Mouse (Mus musculus) CH12.LX (cell line): Measurements from ENCODE around the gene Emc9. TPM values are rescaled to one million over a fixed set of nuclear protein-coding genes. Genes with fewer than 3 reads are reported as not detected.
A peak's percentile ranks its signal among the peaks of the same experiment; 100 is the strongest.

Experiments used
- DNase-seq: peaks from one replicate; pipeline ENCODE4 v3.0.0-alpha.2; 2013; ENCODE audit errors: extremely low read depth
- H3K27ac ChIP-seq: 2 replicates; pipeline ENCODE4 v1.5.1; 2012; ENCODE audit warnings: low read depth, mild to moderate bottlenecking, control low read depth, moderate library complexity; ENCODE audit not compliant: insufficient read depth
- H3K27me3 ChIP-seq: replicated peaks from 2 replicates; pipeline ENCODE3; 2012; ENCODE audit warnings: inconsistent platforms
- H3K36me3 ChIP-seq, 2 experiments: replicated peaks in 1 of 2; 2 replicates each; pipeline versions ENCODE3 to v1.6.1; 2012; ENCODE audit warnings: inconsistent platforms in 1 of 2, low read length in 1 of 2, mild to moderate bottlenecking in 1 of 2, mixed read lengths in 1 of 2, moderate library complexity in 1 of 2; ENCODE audit not compliant: control insufficient read depth in 1 of 2, insufficient read depth in 1 of 2
- H3K4me1 ChIP-seq, 2 experiments: 2 replicates each; pipeline ENCODE4 v1.6.1; 2012; ENCODE audit warnings: inconsistent platforms in 1 of 2, moderate library complexity in 1 of 2; ENCODE audit not compliant: insufficient read depth in 2 of 2, control insufficient read depth in 1 of 2
- H3K4me2 ChIP-seq: 2 replicates; pipeline ENCODE4 v1.6.1; 2012; ENCODE audit warnings: low read depth, mild to moderate bottlenecking, control low read depth; ENCODE audit not compliant: poor library complexity, insufficient read depth, severe bottlenecking
- H3K4me3 ChIP-seq, 3 experiments: fragments of 150-350 bp in 1 of 3; sonication (generic) in 1 of 3; replicated peaks in 1 of 3; 2 replicates each; pipeline versions ENCODE3 to v1.5.1; 2011 to 2012; ENCODE audit warnings: low read depth in 2 of 3, low read length in 2 of 3, mild to moderate bottlenecking in 2 of 3, moderate library complexity in 2 of 3, control low read depth in 1 of 3, improper control_type of control experiment in 1 of 3, inconsistent platforms in 1 of 3, mixed read lengths in 1 of 3; ENCODE audit not compliant: poor library complexity in 1 of 3
- H3K79me2 ChIP-seq: replicated peaks from 2 replicates; pipeline ENCODE4 v1.6.1; 2012; ENCODE audit warnings: mild to moderate bottlenecking, moderate library complexity; ENCODE audit not compliant: control insufficient read depth, poor library complexity, insufficient read depth, severe bottlenecking; ENCODE audit errors: extremely low read depth
- H3K9ac ChIP-seq: 2 replicates; pipeline ENCODE4 v1.6.1; 2012; ENCODE audit warnings: low read depth, mild to moderate bottlenecking, control low read depth, moderate library complexity; ENCODE audit not compliant: insufficient read depth
- H3K9me3 ChIP-seq: replicated peaks from 2 replicates; pipeline ENCODE3; 2012; ENCODE audit warnings: low read length, inconsistent platforms, mixed read lengths
- CHD1 ChIP-seq: IDR thresholded peaks from 2 replicates; pipeline ENCODE4 v1.6.1; 2012; ENCODE audit warnings: low read depth, low read length, improper control_type of control experiment, inconsistent platforms
- CHD2 ChIP-seq: IDR thresholded peaks from 2 replicates; pipeline ENCODE4 v1.6.1; 2011; ENCODE audit warnings: low read length, improper control_type of control experiment
- CTCF ChIP-seq, 2 experiments: IDR thresholded peaks in 1 of 2; conservative IDR thresholded peaks in 1 of 2; 2 replicates each; pipeline ENCODE4 v1.5.1; 2011 to 2012; ENCODE audit warnings: low read depth in 2 of 2, low read length in 2 of 2, improper control_type of control experiment in 1 of 2, inconsistent platforms in 1 of 2, mild to moderate bottlenecking in 1 of 2, moderate library complexity in 1 of 2
- ELF1 ChIP-seq: IDR thresholded peaks from 2 replicates; pipeline ENCODE4 v1.6.1; 2014; ENCODE audit warnings: low read depth, mild to moderate bottlenecking, inconsistent platforms, low read length, improper control_type of control experiment
- ETS1 ChIP-seq: conservative IDR thresholded peaks from 2 replicates; pipeline ENCODE4 v1.6.1; 2012; ENCODE audit warnings: low read depth, mild to moderate bottlenecking, inconsistent platforms, low read length, improper control_type of control experiment, moderate library complexity
- HCFC1 ChIP-seq: IDR thresholded peaks from 2 replicates; pipeline ENCODE4 v1.6.1; 2012; ENCODE audit warnings: low read depth, mild to moderate bottlenecking, inconsistent platforms, low read length, improper control_type of control experiment
- IRF4 ChIP-seq: IDR thresholded peaks from 2 replicates; pipeline ENCODE4 v1.6.1; 2014; ENCODE audit warnings: low read depth, mild to moderate bottlenecking, inconsistent platforms, low read length, improper control_type of control experiment
- JUND ChIP-seq: conservative IDR thresholded peaks from 2 replicates; pipeline ENCODE4 v1.6.1; 2011; ENCODE audit warnings: low read depth, low read length, improper control_type of control experiment
- KAT2A ChIP-seq: IDR thresholded peaks from 2 replicates; pipeline ENCODE4 v1.6.1; 2012; ENCODE audit warnings: low read length, improper control_type of control experiment, inconsistent platforms; ENCODE audit not compliant: insufficient replicate concordance
- MAX ChIP-seq: IDR thresholded peaks from 2 replicates; pipeline ENCODE4 v1.6.1; 2011; ENCODE audit warnings: low read length, improper control_type of control experiment
- MYC ChIP-seq: IDR thresholded peaks from 2 replicates; pipeline ENCODE4 v1.6.1; 2011; ENCODE audit warnings: low read depth, mild to moderate bottlenecking, improper control_type of control experiment, low read length
- NELFE ChIP-seq: IDR thresholded peaks from 2 replicates; pipeline ENCODE4 v1.6.1; 2011; ENCODE audit warnings: low read depth, low read length, improper control_type of control experiment
- NRF1 ChIP-seq: IDR thresholded peaks from 2 replicates; pipeline ENCODE4 v1.6.1; 2014; ENCODE audit warnings: low read depth, mild to moderate bottlenecking, inconsistent platforms, low read length, improper control_type of control experiment, moderate library complexity
- POLR2A ChIP-seq: IDR thresholded peaks from 2 replicates; pipeline ENCODE4 v1.6.1; 2011; ENCODE audit warnings: low read depth, mild to moderate bottlenecking, improper control_type of control experiment, low read length
- POLR2AphosphoS2 ChIP-seq: IDR thresholded peaks from 2 replicates; pipeline ENCODE4 v1.6.1; 2011; ENCODE audit warnings: low read depth, low read length, improper control_type of control experiment
- RAD21 ChIP-seq: IDR thresholded peaks from 2 replicates; pipeline ENCODE4 v1.6.1; 2011; ENCODE audit warnings: low read depth, mild to moderate bottlenecking, low read length, improper control_type of control experiment, moderate library complexity
- RCOR1 ChIP-seq: conservative IDR thresholded peaks from 2 replicates; pipeline ENCODE4 v1.6.1; 2012; ENCODE audit warnings: low read depth, mild to moderate bottlenecking, inconsistent platforms, low read length, improper control_type of control experiment
- SMC3 ChIP-seq: IDR thresholded peaks from 2 replicates; pipeline ENCODE4 v1.6.1; 2011; ENCODE audit warnings: low read depth, low read length, improper control_type of control experiment
- TCF12 ChIP-seq: IDR thresholded peaks from 2 replicates; pipeline ENCODE4 v1.6.1; 2014; ENCODE audit warnings: low read depth, mild to moderate bottlenecking, inconsistent platforms, low read length, improper control_type of control experiment
- UBTF ChIP-seq: IDR thresholded peaks from 2 replicates; pipeline ENCODE4 v1.6.1; 2012; ENCODE audit warnings: low read depth, mild to moderate bottlenecking, inconsistent platforms, low read length, improper control_type of control experiment, moderate library complexity
- USF1 ChIP-seq: IDR thresholded peaks from 2 replicates; pipeline ENCODE4 v1.6.1; 2014; ENCODE audit warnings: low read depth, mild to moderate bottlenecking, inconsistent platforms, low read length, improper control_type of control experiment
- ZMIZ1 ChIP-seq: IDR thresholded peaks from 2 replicates; pipeline ENCODE4 v1.6.1; 2012; ENCODE audit warnings: low read depth, mild to moderate bottlenecking, inconsistent platforms, low read length, improper control_type of control experiment
- dilution Hi-C: fragments of 300-500 bp; cut with MboI; formaldehyde crosslinking; loops from 2 replicates; pipeline ENCODE4 v1.14.3; 2020; ENCODE audit warnings: low sequenced_read_pairs; ENCODE audit not compliant: extremely low pct_unique_long_range_greater_than_20kb, extremely low pct_ligation_motif_present
- in situ Hi-C: fragments of 300-500 bp; cut with MboI; formaldehyde crosslinking; loops from 3 replicates; pipeline ENCODE4 v1.14.3; 2019; ENCODE audit warnings: low sequenced_read_pairs, low pct_ligation_motif_present, low pct_unique_long_range_greater_than_20kb, mixed read lengths
- polyA plus RNA-seq: library from polyadenylated mRNA; unstranded; fragments of >175 nt; gene quantifications from 2 replicates; pipeline ENCODE4 v1.2.1, GENCODE M21; 2012; ENCODE audit warnings: low read depth; ENCODE audit not compliant: insufficient read length
- total RNA-seq, 2 experiments: library from RNA; depleted of rRNA; stranded (reverse); fragments of 300-350 nt in 1 of 2; fragments of >200 nt in 1 of 2; gene quantifications; 2 replicates each; pipeline ENCODE4 v1.2.3; 2012 to 2014

Emc9 gene
- total and polyA plus RNA-seq, 3 experiments = 1.7 to 9.6 (median 4.2) TPM

DNA sequence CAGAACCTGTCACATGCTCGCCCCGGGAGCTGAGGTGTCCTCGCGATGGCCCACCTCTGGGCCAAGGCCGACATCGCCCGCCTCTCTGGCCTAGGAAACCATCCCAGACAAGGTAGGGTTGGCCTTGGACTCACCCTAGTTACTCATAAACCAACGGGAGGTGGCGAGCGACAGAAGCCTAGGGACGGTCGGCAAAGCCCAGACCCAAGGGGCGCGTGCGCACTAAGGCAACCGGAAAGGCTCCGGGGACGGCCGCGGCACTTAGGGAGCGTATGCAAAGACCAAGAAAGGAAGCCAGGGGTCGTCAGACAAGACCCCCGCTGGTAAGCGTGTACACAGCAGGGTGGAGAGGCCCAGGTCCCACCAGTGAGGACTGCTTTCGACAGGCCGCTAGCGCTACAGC is 25.3 kb downstream of the Emc9 start, which contains the start of gene Dcaf11:
Gene Dcaf11, plus strand, starts transcription at position 208 of the 403 bp plus-strand sequence.
- H3K4me1 ChIP-seq = peaks cover 9 to 32% of the 10 kb centered on the region in 2 experiments
- H3K4me3 ChIP-seq = peak within 1 kb of the TSS; percentile 69 to 80 (median 80)
- H3K9ac ChIP-seq = peak within 1 kb of the TSS; percentile 87
- dilution Hi-C loops (no loop called here), in situ Hi-C loops (no loop called here)
- peak within 1 kb of the TSS; percentile 95 for H3K27ac ChIP-seq
- peak; percentile 97 for DNase-seq
- no peaks in the 10 kb centered on the region for H3K9me3 ChIP-seq
- TF ChIP-seq IRF4 (no peak; the same call in 1 of the 2 replicates), POLR2AphosphoS2 (peak; percentile 33; the same call in 1 of the 2 replicates), CHD1 (no peak), TCF12 (peak; percentile 73; the same call in 1 of the 2 replicates), ELF1 (peak; percentile 78; the same call in 1 of the 2 replicates), USF1 (peak; percentile 37), RCOR1 (no peak), CHD2 (peak; percentile 89), MAX (peak; percentile 69; the same call in 1 of the 2 replicates), RAD21 (peak; percentile 9), NRF1 (peak; percentile 89), NELFE (peak; percentile 85), JUND (no peak), ZMIZ1 (peak; percentile 79), ETS1 (peak; percentile 27; the same call in 1 of the 2 replicates), MYC (peak; percentile 30; the same call in 1 of the 2 replicates), SMC3 (0 out of 2 replicates have a peak, but pooled peaks have one; percentile 18), HCFC1 (peak; percentile 55; the same call in 1 of the 2 replicates), KAT2A (no peak), UBTF (0 out of 2 replicates have a peak, but pooled peaks have one; percentile 68), POLR2A (peak; percentile 81), CTCF (conservative IDR thresholded peaks at IDR 0.05 in 1 of 2, IDR thresholded peaks at IDR 0.05 in 1 of 2; ENCODE audit: low read depth in 2 of 2, low read length in 2 of 2) (peak in 1 of 2 experiments; percentile 34; a peak in 2 of 4 replicates)
- H3K27me3 ChIP-seq = no peaks in the 10 kb centered on the region
- H3K4me2 ChIP-seq = peak within 1 kb of the TSS; percentile 73; the same call in 1 of the 2 replicates
- H3K36me3 ChIP-seq = peaks cover 13 to 29% of the 10 kb centered on the region in 2 experiments
- peaks cover 6% of the 10 kb centered on the region; the same call in 1 of the 2 replicates for H3K79me2 ChIP-seq
